Mouse (Mus musculus) testis, adult 2 months (tissue): ENCODE data around the gene Oaf.

Source experiments
- CTCF ChIP-seq: fragments of 200-500 bp; IDR thresholded peaks from 2 replicates; pipeline ENCODE4 v1.5.1; 2012; ENCODE audit warnings: low read depth, mild to moderate bottlenecking, inconsistent platforms, low read length, moderate library complexity; ENCODE audit not compliant: control insufficient read depth, insufficient read depth, insufficient replicate concordance
- POLR2A ChIP-seq: fragments of 200-500 bp; IDR thresholded peaks from 2 replicates; pipeline ENCODE4 v1.6.1; 2012; ENCODE audit warnings: low read depth, mild to moderate bottlenecking, inconsistent platforms, low read length, moderate library complexity; ENCODE audit not compliant: control insufficient read depth

- TF ChIP-seq POLR2A (no peak), CTCF (no peak)
Observed at GRCm38 (mm10) chr9:43253271-43253681, 13.6 kb upstream of the Oaf start.
